Mouse (Mus musculus) embryonic facial prominence, embryonic 15.5 days (tissue): ENCODE measurements around the gene Hhat. TPM values are rescaled to one million over a fixed set of nuclear protein-coding genes. Genes with fewer than 3 reads are reported as not detected.

ENCODE experiments used
- ATAC-seq: fragments of 200-750 bp; cut with Nextera tagmentation; 2 replicates; pipeline ENCODE4 v1.8.0; 2017; ENCODE audit warnings: low read depth, moderate TSS enrichment; ENCODE audit not compliant: insufficient number of reproducible peaks, low FRiP score, low TSS enrichment
- H3K27ac ChIP-seq: fragments of 300-500 bp; sonication (generic); replicated peaks from 2 replicates; pipeline ENCODE4 v1.5.1; 2015; ENCODE audit warnings: mild to moderate bottlenecking, inconsistent platforms
- H3K27me3 ChIP-seq: fragments of 300-500 bp; sonication (generic); 2 replicates; pipeline ENCODE4 v1.6.1; 2015; ENCODE audit warnings: inconsistent platforms
- H3K36me3 ChIP-seq: fragments of 300-500 bp; sonication (generic); 2 replicates; pipeline ENCODE4 v1.6.1; 2015; ENCODE audit warnings: mild to moderate bottlenecking, inconsistent platforms
- H3K4me1 ChIP-seq: fragments of 300-500 bp; sonication (generic); 2 replicates; pipeline ENCODE4 v1.6.1; 2015; ENCODE audit warnings: inconsistent platforms
- H3K4me2 ChIP-seq: fragments of 300-500 bp; sonication (generic); replicated peaks from 2 replicates; pipeline ENCODE4 v1.6.1; 2015; ENCODE audit warnings: mild to moderate bottlenecking, inconsistent platforms
- H3K4me3 ChIP-seq: fragments of 300-500 bp; sonication (generic); replicated peaks from 2 replicates; pipeline ENCODE4 v1.5.1; 2015; ENCODE audit warnings: mild to moderate bottlenecking, inconsistent platforms
- H3K9ac ChIP-seq: fragments of 300-500 bp; sonication (generic); 2 replicates; pipeline ENCODE4 v1.6.1; 2015; ENCODE audit warnings: inconsistent platforms
- H3K9me3 ChIP-seq: fragments of 300-500 bp; sonication (generic); replicated peaks from 2 replicates; pipeline ENCODE4 v1.6.1; 2016; ENCODE audit warnings: inconsistent platforms
- WGBS: fragments of 180-500 bp; shearing (Covaris S2); methylation state at CpG from one replicate; pipeline ENCODE4 v1.1.7; 2015; 5-methylcytosine and 5-hydroxymethylcytosine counted together
- polyA plus RNA-seq: library from polyadenylated mRNA; unstranded; fragments of >200 nt; fragmentation: Nextera tagmentation; extraction: Ambion mirVana; gene quantifications from 2 replicates; pipeline ENCODE4 v1.2.1, GENCODE M21; 2015

Gene Hhat
- polyA plus RNA-seq, 1 experiment from 2014 or later = 9.5 TPM

- Histone ChIP-seq H3K4me1 (peaks cover 3% of the 10 kb centered on the region; the same call in 1 of the 2 replicates), H3K27ac (no peak overlapping the region), H3K27me3 (no peaks in the 10 kb centered on the region), H3K9ac (no peak overlapping the region), H3K9me3 (no peaks in the 10 kb centered on the region), H3K4me3 (no peak overlapping the region), H3K4me2 (no peak overlapping the region), H3K36me3 (no peaks in the 10 kb centered on the region)
- ATAC-seq = no peak
- WGBS = 39% methylated on average over 8 of the region's 8 CpGs
These were observed 18.1 kb downstream of the Hhat start for GRCm38 (mm10) chr1:192752659-192753601.

GRCm38 (mm10) chr1:192750042-192750437 lies 21.0 kb downstream of the Hhat start:
- H3K4me1 ChIP-seq = no peaks in the 10 kb centered on the region
- H3K9me3 ChIP-seq = no peaks in the 10 kb centered on the region
- no peak for ATAC-seq
- no peak overlapping the region for H3K4me3 ChIP-seq
- H3K9ac ChIP-seq = no peak overlapping the region
- H3K4me2 ChIP-seq = no peak overlapping the region
- H3K27ac ChIP-seq = no peak overlapping the region
- WGBS = 69% methylated on average over 4 of the region's 4 CpGs
- no peaks in the 10 kb centered on the region for H3K27me3 ChIP-seq
- H3K36me3 ChIP-seq = no peaks in the 10 kb centered on the region

GRCm38 (mm10) chr1:192749270-192750041 lies 21.6 kb downstream of the Hhat start:
- H3K27me3 ChIP-seq = no peaks in the 10 kb centered on the region
- no peak for ATAC-seq
- WGBS = 45% methylated on average over 6 of the region's 6 CpGs
- H3K4me3 ChIP-seq = no peak overlapping the region
- H3K36me3 ChIP-seq = no peaks in the 10 kb centered on the region
- H3K9ac ChIP-seq = no peak overlapping the region
- H3K27ac ChIP-seq = no peak overlapping the region
- no peaks in the 10 kb centered on the region for H3K4me1 ChIP-seq
- H3K4me2 ChIP-seq = no peak overlapping the region
- no peaks in the 10 kb centered on the region for H3K9me3 ChIP-seq

- WGBS = 74% methylated on average over 6 of the region's 6 CpGs
These were observed 24.8 kb downstream of the Hhat start for GRCm38 (mm10) chr1:192746201-192746600.

GRCm38 (mm10) chr1:192745240-192746101 lies 25.6 kb downstream of the Hhat start:
- no peak for ATAC-seq
- H3K27ac ChIP-seq = no peak overlapping the region
- H3K27me3 ChIP-seq = no peaks in the 10 kb centered on the region

More at GRCm38 (mm10) chr1:192746201-192746600, 24.8 kb downstream of the Hhat start:
- Histone ChIP-seq H3K36me3 (no peaks in the 10 kb centered on the region), H3K27ac (no peak overlapping the region), H3K4me1 (no peaks in the 10 kb centered on the region), H3K4me3 (no peak overlapping the region), H3K4me2 (no peak overlapping the region), H3K9ac (no peak overlapping the region), H3K27me3 (no peaks in the 10 kb centered on the region), H3K9me3 (no peaks in the 10 kb centered on the region)
- ATAC-seq = no peak

GRCm38 (mm10) chr1:192744880-192745239 lies 26.2 kb downstream of the Hhat start:
- H3K27me3 ChIP-seq = no peaks in the 10 kb centered on the region
- no peak for ATAC-seq
- 65% methylated on average over 3 of the region's 3 CpGs for WGBS

More at GRCm38 (mm10) chr1:192745240-192746101, 25.6 kb downstream of the Hhat start:
- no peaks in the 10 kb centered on the region for H3K36me3 ChIP-seq
- no peaks in the 10 kb centered on the region for H3K4me1 ChIP-seq
- WGBS = 11% methylated on average over 16 of the region's 16 CpGs
- no peaks in the 10 kb centered on the region for H3K9me3 ChIP-seq
- no peak overlapping the region for H3K9ac ChIP-seq
- no peak overlapping the region for H3K4me3 ChIP-seq
- H3K4me2 ChIP-seq = no peak overlapping the region

GRCm38 (mm10) chr1:192742394-192743251 lies 28.4 kb downstream of the Hhat start:
- Histone ChIP-seq H3K4me3 (no peak overlapping the region), H3K36me3 (no peaks in the 10 kb centered on the region), H3K4me2 (no peak overlapping the region), H3K9me3 (no peaks in the 10 kb centered on the region), H3K27me3 (no peaks in the 10 kb centered on the region), H3K4me1 (no peaks in the 10 kb centered on the region), H3K27ac (no peak overlapping the region), H3K9ac (no peak overlapping the region)
- 71% methylated on average over 7 of the region's 7 CpGs for WGBS
- ATAC-seq = no peak

More at GRCm38 (mm10) chr1:192744880-192745239, 26.2 kb downstream of the Hhat start:
- Histone ChIP-seq H3K4me3 (no peak overlapping the region), H3K27ac (no peak overlapping the region), H3K36me3 (no peaks in the 10 kb centered on the region), H3K4me2 (no peak overlapping the region), H3K9me3 (no peaks in the 10 kb centered on the region), H3K4me1 (no peaks in the 10 kb centered on the region), H3K9ac (no peak overlapping the region)

- no peak for ATAC-seq
- Histone ChIP-seq H3K4me3 (no peak overlapping the region), H3K27ac (no peak overlapping the region), H3K4me1 (peaks cover 2% of the 10 kb centered on the region; the same call in 1 of the 2 replicates), H3K9me3 (no peaks in the 10 kb centered on the region), H3K36me3 (no peaks in the 10 kb centered on the region), H3K4me2 (no peak overlapping the region), H3K9ac (no peak overlapping the region), H3K27me3 (no peaks in the 10 kb centered on the region)
- 93% methylated on average over 2 of the region's 2 CpGs for WGBS
These were observed 29.1 kb downstream of the Hhat start for GRCm38 (mm10) chr1:192741896-192742295.

- H3K27ac ChIP-seq = peak overlapping the region; percentile 65
- H3K9ac ChIP-seq = no peak overlapping the region
- no peak overlapping the region for H3K4me3 ChIP-seq
- no peaks in the 10 kb centered on the region for H3K27me3 ChIP-seq
- H3K9me3 ChIP-seq = no peaks in the 10 kb centered on the region
- H3K4me1 ChIP-seq = peaks cover 14% of the 10 kb centered on the region
- H3K36me3 ChIP-seq = no peaks in the 10 kb centered on the region
- no peak overlapping the region for H3K4me2 ChIP-seq
- 53% methylated on average over 3 of the region's 3 CpGs for WGBS
- ATAC-seq = peak; percentile 49
These were observed 34.5 kb downstream of the Hhat start for GRCm38 (mm10) chr1:192736524-192736923.

- WGBS = 57% methylated on average over 9 of the region's 9 CpGs
- Histone ChIP-seq H3K36me3 (no peaks in the 10 kb centered on the region), H3K4me1 (peaks cover 16% of the 10 kb centered on the region), H3K9me3 (no peaks in the 10 kb centered on the region), H3K27me3 (no peaks in the 10 kb centered on the region), H3K4me3 (no peak overlapping the region), H3K4me2 (no peak overlapping the region), H3K9ac (no peak overlapping the region), H3K27ac (peak overlapping the region; percentile 65)
- peak; percentile 40; the same call in 1 of the 2 replicates for ATAC-seq
These were observed 35.0 kb downstream of the Hhat start for GRCm38 (mm10) chr1:192736002-192736426.
